ENCODE assay signal across 14 mouse cellular contexts in genomic region chr5:74956335-74956734, GRCm38 (mm10).
A peak's percentile ranks its signal among the peaks of the same experiment; 100 is the strongest.
DNase-seq lines count a peak whose midpoint lies in the region; ATAC-seq and TF ChIP-seq lines count a peak whose summit lies in the region.
"Had no signal": no experiment of that assay in that cellular context is flagged by ENCODE, and none has a peak within 500 bp of the region (broad histone marks: within the 10 kb centered on the region; RNA-seq: fewer than 3 reads in every experiment).

No protein-coding gene starts in this region.

- no peaks in the 10 kb centered on the region for H3K36me3 ChIP-seq in heart, embryonic 13.5 days
- H3K36me3 ChIP-seq in kidney, embryonic 15.5 days = no peaks in the 10 kb centered on the region
- H3K36me3 ChIP-seq in stomach, embryonic 15.5 days = no peaks in the 10 kb centered on the region
- no peaks in the 10 kb centered on the region for H3K36me3 ChIP-seq in stomach, postnatal 0 days (ENCODE audit: control insufficient read depth, insufficient read depth, low read length)
- H3K36me3 ChIP-seq: liver, embryonic 13.5 days had no signal

- peak overlapping the region; percentile 57 for H3K4me2 ChIP-seq in heart, embryonic 13.5 days
- peak overlapping the region; percentile 46 for H3K4me2 ChIP-seq in kidney, embryonic 15.5 days
- 0 out of 2 replicates have a peak overlapping the region, but pooled peaks have one; percentile 0 for H3K4me2 ChIP-seq in stomach, embryonic 15.5 days
- H3K4me2 ChIP-seq in stomach, postnatal 0 days (replicated peaks; ENCODE audit: low read depth) = no peak overlapping the region
- H3K4me2 ChIP-seq: liver, embryonic 13.5 days had no signal

- DNase-seq in heart, adult 8-10 months (ENCODE audit: low spot score) = no peak
- DNase-seq in kidney, postnatal 10 days = no peak
- no peak for DNase-seq in stomach, postnatal 0 days (ENCODE audit: low spot score)
- DNase-seq in left cerebral cortex, postnatal 14 days (ENCODE audit: low spot score in 2 of 2) = no peak
- DNase-seq: adrenal gland, postnatal 10 days; cerebellum, adult 9-11 months; gastrocnemius, postnatal 25 days; liver, embryonic 13.5 days; lung, postnatal 36 days; thymus, postnatal 4 days had no signal

- intact Hi-C loops in left cerebral cortex, postnatal 14 days (cut with DNase I) = no loop called here

- 16% methylated on average over 9 of the region's 9 CpGs for WGBS in heart, embryonic 13.5 days
- 13% methylated on average over 9 of the region's 9 CpGs for WGBS in kidney, embryonic 15.5 days
- WGBS in stomach, embryonic 15.5 days = 29% methylated on average over 9 of the region's 9 CpGs
- WGBS in stomach, postnatal 0 days = 37% methylated on average over 9 of the region's 9 CpGs

- peaks cover 66% of the 10 kb centered on the region for H3K27me3 ChIP-seq in heart, embryonic 13.5 days (replicated peaks)
- H3K27me3 ChIP-seq in kidney, embryonic 15.5 days = peaks cover 39% of the 10 kb centered on the region
- 0 out of 2 replicates have a peak, but pooled peaks cover 4% of the 10 kb centered on the region for H3K27me3 ChIP-seq in stomach, embryonic 15.5 days (replicated peaks)
- 0 out of 2 replicates have a peak, but pooled peaks cover 2% of the 10 kb centered on the region for H3K27me3 ChIP-seq in stomach, postnatal 0 days (ENCODE audit: control insufficient read depth, insufficient read depth, low read length)

- H3K9ac ChIP-seq in heart, embryonic 13.5 days = peak overlapping the region; percentile 50; the same call in 1 of the 2 replicates
- H3K9ac ChIP-seq in kidney, embryonic 15.5 days = no peak overlapping the region
- H3K9ac ChIP-seq in stomach, embryonic 15.5 days = no peak overlapping the region
- H3K9ac ChIP-seq in stomach, postnatal 0 days (ENCODE audit: low read length) = no peak overlapping the region
- H3K9ac ChIP-seq: liver, embryonic 13.5 days had no signal

- TF ChIP-seq EP300 in stomach, postnatal 0 days (optimal IDR thresholded peaks at IDR 0.05) = no peak

- H3K27ac ChIP-seq in heart, embryonic 13.5 days (replicated peaks) = no peak overlapping the region
- no peak overlapping the region for H3K27ac ChIP-seq in kidney, embryonic 15.5 days
- no peak overlapping the region for H3K27ac ChIP-seq in stomach, embryonic 15.5 days
- no peak overlapping the region for H3K27ac ChIP-seq in stomach, postnatal 0 days (replicated peaks)
- H3K27ac ChIP-seq: liver, embryonic 13.5 days had no signal

- H3K4me1 ChIP-seq in heart, embryonic 13.5 days = peaks cover 30% of the 10 kb centered on the region
- peaks cover 26% of the 10 kb centered on the region for H3K4me1 ChIP-seq in kidney, embryonic 15.5 days
- H3K4me1 ChIP-seq in stomach, embryonic 15.5 days = no peaks in the 10 kb centered on the region
- H3K4me1 ChIP-seq in stomach, postnatal 0 days (replicated peaks; ENCODE audit: control insufficient read depth, insufficient read depth) = no peaks in the 10 kb centered on the region
- H3K4me1 ChIP-seq: liver, embryonic 13.5 days had no signal

- H3K4me3 ChIP-seq in heart, embryonic 13.5 days = peak overlapping the region; percentile 24
- no peak overlapping the region for H3K4me3 ChIP-seq in kidney, embryonic 15.5 days (replicated peaks)
- H3K4me3 ChIP-seq in stomach, embryonic 15.5 days (replicated peaks) = no peak overlapping the region
- H3K4me3 ChIP-seq in stomach, postnatal 0 days (ENCODE audit: low read depth, low read length) = no peak overlapping the region
- H3K4me3 ChIP-seq: liver, embryonic 13.5 days had no signal

- no peak for ATAC-seq in heart, embryonic 13.5 days (ENCODE audit: extremely low read depth, insufficient number of reproducible peaks, low FRiP score, low TSS enrichment)
- peak; percentile 53; the same call in 1 of the 2 replicates for ATAC-seq in kidney, embryonic 15.5 days (replicated peaks; ENCODE audit: low FRiP score)
- ATAC-seq in stomach, embryonic 15.5 days (ENCODE audit: insufficient read depth, low FRiP score, low read depth) = no peak
- no peak for ATAC-seq in stomach, postnatal 0 days (ENCODE audit: low FRiP score, low TSS enrichment)
- ATAC-seq: inflammation-experienced regulatory T-cells, adult 6 months had no signal

- no peak for TF ChIP-seq CTCF in stomach, postnatal 0 days (IDR thresholded peaks at IDR 0.05; ENCODE audit: low read depth)

- H3K9me3 ChIP-seq in heart, embryonic 13.5 days = no peaks in the 10 kb centered on the region
- no peaks in the 10 kb centered on the region for H3K9me3 ChIP-seq in kidney, embryonic 15.5 days (replicated peaks)
- H3K9me3 ChIP-seq in stomach, embryonic 15.5 days = no peaks in the 10 kb centered on the region
- H3K9me3 ChIP-seq in stomach, postnatal 0 days (ENCODE audit: control insufficient read depth, low read length) = no peaks in the 10 kb centered on the region
- H3K9me3 ChIP-seq: liver, embryonic 13.5 days had no signal
